ENCODE assay signal across 12 mouse cellular contexts in genomic region chr2:4462480-4462879, GRCm38 (mm10).
DNase-seq lines count a peak whose midpoint lies in the region; ATAC-seq lines count a peak whose summit lies in the region.
"Had no signal": no experiment of that assay in that cellular context is flagged by ENCODE, and none has a peak within 500 bp of the region (broad histone marks: within the 10 kb centered on the region; RNA-seq: fewer than 3 reads in every experiment).

No protein-coding gene starts in this region.

- no peak; the same call in 1 of the 2 replicates for ATAC-seq in kidney, embryonic 14.5 days (ENCODE audit: low FRiP score, low TSS enrichment)
- no peak for ATAC-seq in hindbrain, embryonic 13.5 days (ENCODE audit: low FRiP score)
- ATAC-seq in neural tube, embryonic 13.5 days (ENCODE audit: low read depth), result no peak
- ATAC-seq in erythroid progenitor cell, adult 5-6 weeks (replicated peaks; ENCODE audit: low FRiP score, poor library complexity, severe bottlenecking), result no peak

- no peak overlapping the region for H3K9ac ChIP-seq in kidney, embryonic 14.5 days (ENCODE audit: low read depth, low read length)
- no peak overlapping the region for H3K9ac ChIP-seq in hindbrain, embryonic 13.5 days
- H3K9ac ChIP-seq in neural tube, embryonic 13.5 days, result no peak overlapping the region

- no peaks in the 10 kb centered on the region for H3K27me3 ChIP-seq in kidney, embryonic 14.5 days (ENCODE audit: control insufficient read depth, insufficient read depth, low read length)
- H3K27me3 ChIP-seq in hindbrain, embryonic 13.5 days, result no peaks in the 10 kb centered on the region
- no peaks in the 10 kb centered on the region for H3K27me3 ChIP-seq in neural tube, embryonic 13.5 days

- H3K9me3 ChIP-seq in kidney, embryonic 14.5 days (ENCODE audit: control insufficient read depth, low read length), result no peaks in the 10 kb centered on the region
- no peaks in the 10 kb centered on the region for H3K9me3 ChIP-seq in hindbrain, embryonic 13.5 days
- no peaks in the 10 kb centered on the region for H3K9me3 ChIP-seq in neural tube, embryonic 13.5 days
- H3K9me3 ChIP-seq: G1E had no signal

- H3K4me3 ChIP-seq in kidney, embryonic 14.5 days (ENCODE audit: low read length), result no peak overlapping the region
- H3K4me3 ChIP-seq in hindbrain, embryonic 13.5 days, result no peak overlapping the region
- H3K4me3 ChIP-seq in neural tube, embryonic 13.5 days, result no peak overlapping the region

- H3K36me3 ChIP-seq in kidney, embryonic 14.5 days (ENCODE audit: control insufficient read depth, insufficient read depth, low read length), result no peaks in the 10 kb centered on the region
- H3K36me3 ChIP-seq in hindbrain, embryonic 13.5 days, result no peaks in the 10 kb centered on the region; the same call in 1 of the 2 replicates
- H3K36me3 ChIP-seq in neural tube, embryonic 13.5 days, result no peaks in the 10 kb centered on the region
- H3K36me3 ChIP-seq: G1E had no signal

- H3K4me1 ChIP-seq in kidney, embryonic 14.5 days (ENCODE audit: control insufficient read depth, insufficient read depth, low read length), result peaks cover 26% of the 10 kb centered on the region
- peaks cover 70% of the 10 kb centered on the region for H3K4me1 ChIP-seq in hindbrain, embryonic 13.5 days (replicated peaks)
- peaks cover 63% of the 10 kb centered on the region for H3K4me1 ChIP-seq in neural tube, embryonic 13.5 days (replicated peaks)

- DNase-seq in kidney, adult 9 months, result no peak
- peak; percentile 76 for DNase-seq in embryo, embryonic 10.5 days (ENCODE audit: low spot score)
- no peak for DNase-seq in spleen, postnatal 10 days (ENCODE audit: low spot score in 2 of 2)
- DNase-seq: adrenal gland, postnatal 10 days; kidney, postnatal 25 days; right cerebral cortex, postnatal 25 days; thymus, postnatal 36 days had no signal

- H3K27ac ChIP-seq in kidney, embryonic 14.5 days (ENCODE audit: low read depth, low read length), result peak overlapping the region; percentile 1; the same call in 1 of the 2 replicates
- H3K27ac ChIP-seq in hindbrain, embryonic 13.5 days, result no peak overlapping the region
- peak overlapping the region; percentile 38; the same call in 1 of the 2 replicates for H3K27ac ChIP-seq in neural tube, embryonic 13.5 days (replicated peaks)

- WGBS in kidney, embryonic 14.5 days, result 45% methylated on average over 11 of the region's 11 CpGs
- 14% methylated on average over 11 of the region's 11 CpGs for WGBS in hindbrain, embryonic 13.5 days
- 23% methylated on average over 11 of the region's 11 CpGs for WGBS in neural tube, embryonic 13.5 days

- H3K4me2 ChIP-seq in kidney, embryonic 14.5 days (replicated peaks; ENCODE audit: low read depth, low read length), result no peak overlapping the region
- 0 out of 2 replicates have a peak overlapping the region, but pooled peaks have one; percentile 6 for H3K4me2 ChIP-seq in hindbrain, embryonic 13.5 days
- no peak overlapping the region for H3K4me2 ChIP-seq in neural tube, embryonic 13.5 days
